Mouse (Mus musculus) heart, adult 2 months (tissue): ENCODE measurements at regions not wholly inside any gene's neighbourhood (a gene's known extent, or its start where the extent isn't known, plus 50 kb on each side); places are given as distances from the start of the nearest gene placed in this dataset.
"Not testable (repeated sequence)": the region's sequence is repeated elsewhere in the genome, so short reads cannot be mapped to it uniquely, and the experiment has no call there.

ENCODE experiments used
- DNase-seq, 2 experiments: peaks; one replicate each; pipeline ENCODE4 v3.0.0; 2021
- H3K27ac ChIP-seq: fragments of 200-600 bp; 2 replicates; pipeline ENCODE4 v1.8.1; 2022
- H3K27me3 ChIP-seq: fragments of 200-500 bp; 2 replicates; pipeline ENCODE4 v1.6.1; 2012; ENCODE audit warnings: mild to moderate bottlenecking, low read length, inconsistent platforms, mixed read lengths; ENCODE audit not compliant: control insufficient read depth, insufficient read depth
- H3K36me3 ChIP-seq: fragments of 200-500 bp; 2 replicates; pipeline ENCODE4 v1.6.1; 2012; ENCODE audit warnings: low read length, inconsistent platforms; ENCODE audit not compliant: control insufficient read depth, insufficient read depth
- H3K4me1 ChIP-seq: fragments of 200-500 bp; 2 replicates; pipeline ENCODE4 v1.6.1; 2011; ENCODE audit warnings: low read length; ENCODE audit not compliant: control insufficient read depth, insufficient read depth
- H3K4me3 ChIP-seq: fragments of 200-600 bp; 2 replicates; pipeline ENCODE4 v1.8.1; 2022
- H3K79me2 ChIP-seq: fragments of 200-500 bp; replicated peaks from 2 replicates; pipeline ENCODE4 v1.6.1; 2012; ENCODE audit warnings: mild to moderate bottlenecking, inconsistent platforms, low read length, moderate library complexity, mixed read lengths; ENCODE audit not compliant: control insufficient read depth, insufficient read depth
- H3K9ac ChIP-seq: fragments of 200-500 bp; 2 replicates; pipeline ENCODE4 v1.6.1; 2012; ENCODE audit warnings: low read depth, mild to moderate bottlenecking, control low read depth, inconsistent platforms, low read length, mixed read lengths
- CTCF ChIP-seq: fragments of 200-600 bp; IDR thresholded peaks from 2 replicates; pipeline ENCODE4 v1.8.1; 2022; ENCODE audit warnings: antibody characterized with exemption, mild to moderate bottlenecking, moderate library complexity
- EP300 ChIP-seq: fragments of 200-500 bp; IDR thresholded peaks from 2 replicates; pipeline ENCODE4 v1.6.1; 2011; ENCODE audit warnings: low read depth, low read length, control low read depth; ENCODE audit not compliant: insufficient read depth
- POLR2A ChIP-seq: fragments of 200-500 bp; IDR thresholded peaks from 2 replicates; pipeline ENCODE4 v1.6.1; 2011; ENCODE audit warnings: mild to moderate bottlenecking, low read depth, low read length, control low read depth; ENCODE audit not compliant: insufficient read depth
- WGBS: fragments of 180-500 bp; shearing (Covaris S2); methylation state at CpG from one replicate; pipeline ENCODE4 v1.1.7; 2018; 5-methylcytosine and 5-hydroxymethylcytosine counted together
- intact Hi-C: fragments of 180-260 bp; cut with DNase I; formaldehyde crosslinking; loops from one replicate; pipeline ENCODE4 v1.15.1; 2025

DNA sequence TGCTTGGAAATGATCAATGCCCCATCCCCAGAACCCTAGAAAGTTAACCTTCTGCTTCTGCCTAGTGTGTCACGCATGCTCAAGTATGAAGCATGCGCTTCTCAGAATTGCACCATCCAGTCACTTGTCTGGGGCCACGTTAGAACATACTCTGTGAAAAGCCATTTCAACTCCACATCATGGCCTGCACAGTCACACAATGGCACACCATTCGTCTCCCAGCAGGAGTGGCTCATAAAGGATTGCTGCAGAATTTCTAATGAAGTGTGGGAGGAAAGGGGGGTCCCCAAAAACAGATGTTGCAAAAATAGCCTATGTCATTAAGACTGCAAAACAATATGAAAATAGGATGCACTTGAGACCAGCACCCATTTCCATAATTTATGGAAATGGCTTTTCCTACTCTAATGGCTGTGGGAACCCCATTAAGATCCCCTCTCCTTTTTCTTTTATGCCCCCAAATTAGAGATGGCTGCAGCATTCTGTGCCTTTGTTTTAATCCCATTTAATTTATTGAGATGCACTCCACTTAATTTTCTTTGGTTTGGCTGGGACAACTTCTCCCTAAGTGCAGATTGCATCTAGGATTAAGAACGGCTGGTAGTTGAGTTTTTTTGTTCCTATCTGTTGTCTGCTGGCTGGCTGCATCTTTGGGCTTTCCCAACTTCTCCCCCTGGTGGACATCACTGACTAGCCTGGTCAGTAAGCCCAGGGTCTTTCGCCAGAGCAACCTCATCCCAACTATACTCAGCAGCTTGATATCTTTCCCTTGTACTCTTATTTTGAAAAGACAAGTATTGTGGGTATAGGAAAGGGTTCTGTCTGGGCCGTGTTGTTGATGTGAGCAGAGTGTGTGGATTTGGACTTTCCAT, 294.5 kb downstream of the Med10 start:
- intact Hi-C loops = no loop called here
- H3K4me1 ChIP-seq = no peaks in the 10 kb centered on the region
- no peaks in the 10 kb centered on the region for H3K79me2 ChIP-seq
- no peaks in the 10 kb centered on the region for H3K36me3 ChIP-seq
- 54% methylated on average over 7 of the region's 7 CpGs for WGBS
- no peaks in the 10 kb centered on the region for H3K27me3 ChIP-seq
- TF ChIP-seq CTCF (0 out of 2 replicates have a peak, but pooled peaks have one; percentile 10), EP300 (no peak)
- H3K4me3 ChIP-seq = no peak overlapping the region
- DNase-seq = no peak
- no peak overlapping the region for H3K9ac ChIP-seq
- H3K27ac ChIP-seq = no peak overlapping the region

DNA sequence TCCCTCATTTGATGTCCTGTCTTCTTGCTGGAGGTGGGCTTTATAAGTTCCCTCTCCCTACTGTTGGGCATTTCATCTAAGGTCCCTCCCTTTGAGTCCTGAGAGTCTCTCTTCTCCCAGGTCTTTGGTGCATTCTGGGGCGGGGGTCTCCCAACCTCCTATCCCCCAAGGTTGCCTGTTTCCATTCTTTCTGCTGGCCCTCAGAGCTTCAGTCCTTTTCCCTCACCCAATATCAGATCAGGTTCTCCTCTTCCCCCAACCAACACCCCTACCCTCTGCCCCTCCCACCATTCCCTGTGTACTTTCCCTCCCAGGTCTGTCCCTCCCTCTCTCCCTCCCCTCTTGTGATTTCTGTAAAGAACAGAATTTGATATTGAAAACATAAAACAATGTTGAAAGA, 297.9 kb downstream of the Med10 start:
- H3K36me3 ChIP-seq, H3K79me2 ChIP-seq, H3K9ac ChIP-seq, H3K4me3 ChIP-seq, H3K27ac ChIP-seq, H3K4me1 ChIP-seq, DNase-seq, intact Hi-C loops, H3K27me3 ChIP-seq: not testable (repeated sequence)
- 86% methylated on average over 1 of the region's 1 CpGs for WGBS

DNA sequence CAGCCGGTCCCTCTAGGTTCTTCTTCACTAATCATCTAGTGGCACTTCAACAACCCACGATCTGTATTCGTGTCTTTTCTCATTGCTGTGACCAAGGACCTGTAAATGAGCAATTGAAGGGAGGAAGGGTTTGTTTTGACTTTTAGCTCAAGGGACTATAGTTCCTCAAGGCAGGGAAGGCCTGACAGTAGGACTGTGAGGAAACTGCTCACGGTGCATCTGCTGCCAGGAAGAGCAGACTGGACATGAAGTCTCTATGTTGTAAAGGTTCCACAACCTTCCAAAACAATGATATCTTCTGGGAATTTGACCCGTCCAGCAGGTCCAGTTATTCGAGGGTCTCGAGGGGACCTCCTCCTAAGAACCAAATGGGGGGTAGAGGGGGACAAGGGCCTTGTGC, 300.8 kb downstream of the Med10 start:
- Histone ChIP-seq H3K36me3 (no peaks in the 10 kb centered on the region), H3K4me1 (no peaks in the 10 kb centered on the region), H3K27me3 (no peaks in the 10 kb centered on the region), H3K4me3 (no peak overlapping the region), H3K27ac (no peak overlapping the region), H3K79me2 (no peaks in the 10 kb centered on the region), H3K9ac (no peak overlapping the region)
- WGBS = 61% methylated on average over 7 of the region's 7 CpGs
- intact Hi-C loops = no loop called here
- no peak for TF ChIP-seq EP300
- no peak for DNase-seq

DNA sequence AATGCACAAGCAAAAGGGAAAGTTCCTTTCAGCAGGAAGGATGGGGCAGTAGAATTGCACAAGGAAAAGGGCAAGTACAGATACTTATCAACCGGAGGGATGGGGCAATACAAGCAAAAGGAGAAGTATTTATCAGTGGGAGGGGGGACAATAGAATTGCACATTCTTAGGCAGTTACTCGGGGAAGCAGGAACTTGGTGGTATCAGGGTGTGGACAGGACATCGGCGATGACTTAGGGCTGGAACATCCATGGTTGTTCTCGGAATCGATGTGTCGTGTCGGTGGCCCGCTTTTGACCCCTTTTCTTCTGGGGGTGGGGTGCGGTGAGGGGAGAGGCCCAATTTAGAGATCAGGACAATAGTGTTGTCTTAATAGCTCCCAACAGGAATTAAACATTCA, 301.3 kb downstream of the Med10 start:
- DNase-seq, H3K9ac ChIP-seq, H3K36me3 ChIP-seq, H3K27ac ChIP-seq, H3K4me3 ChIP-seq, H3K27me3 ChIP-seq, intact Hi-C loops, H3K4me1 ChIP-seq, H3K79me2 ChIP-seq: not testable (repeated sequence)
- WGBS = 53% methylated on average over 10 of the region's 10 CpGs

DNA sequence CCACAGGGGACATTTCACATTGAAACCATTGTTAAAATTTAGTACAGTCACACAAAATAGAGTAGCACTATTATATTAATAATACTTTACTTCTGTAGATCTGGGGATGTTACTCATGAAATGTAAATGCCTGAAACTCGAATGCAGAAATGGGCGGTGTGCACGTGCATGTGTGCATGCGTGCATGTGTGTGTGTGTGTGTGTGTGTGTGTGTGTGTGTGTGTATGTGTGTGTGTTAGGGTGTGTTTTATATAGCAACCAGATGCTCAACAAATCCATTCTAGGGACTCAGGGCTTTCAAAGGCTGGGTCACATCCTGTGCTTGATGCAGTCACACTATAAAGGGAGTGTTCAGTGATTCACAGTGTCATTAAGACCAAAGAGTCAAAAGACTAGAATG, 301.7 kb downstream of the Med10 start:
- no peaks in the 10 kb centered on the region for H3K4me1 ChIP-seq
- no peaks in the 10 kb centered on the region for H3K27me3 ChIP-seq
- no peaks in the 10 kb centered on the region for H3K79me2 ChIP-seq
- no peak overlapping the region for H3K4me3 ChIP-seq
- H3K27ac ChIP-seq = no peak overlapping the region
- TF ChIP-seq CTCF (no peak), EP300 (no peak), POLR2A (no peak)
- WGBS = 82% methylated on average over 4 of the region's 4 CpGs
- DNase-seq = no peak
- H3K9ac ChIP-seq = no peak overlapping the region
- intact Hi-C loops = no loop called here
- H3K36me3 ChIP-seq = no peaks in the 10 kb centered on the region

DNA sequence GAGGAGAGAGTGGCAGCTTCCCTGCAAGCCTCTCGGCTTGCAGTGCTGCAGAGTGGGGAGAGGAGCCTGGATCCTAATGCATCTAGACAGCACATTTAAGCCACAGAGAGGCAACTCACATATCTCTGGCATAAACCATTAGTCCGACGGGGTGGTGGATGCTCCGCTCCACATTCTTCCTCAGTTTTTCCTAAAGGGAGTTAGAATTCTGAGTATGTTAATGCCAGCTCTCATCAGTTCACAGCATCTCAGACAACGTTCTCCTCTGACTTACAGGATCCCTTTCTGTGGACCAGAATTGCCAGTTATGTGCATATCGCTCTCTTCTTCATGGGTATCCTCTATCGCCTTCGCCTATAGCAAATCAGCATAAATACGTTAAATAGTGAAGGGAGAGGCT, 313.4 kb downstream of the Med10 start:
- intact Hi-C loops = no loop called here
- no peaks in the 10 kb centered on the region for H3K36me3 ChIP-seq
- H3K4me3 ChIP-seq = no peak overlapping the region
- no peak overlapping the region for H3K27ac ChIP-seq
- 83% methylated on average over 9 of the region's 9 CpGs for WGBS
- no peak for TF ChIP-seq EP300
- no peak for TF ChIP-seq POLR2A
- TF ChIP-seq CTCF = no peak
- H3K9ac ChIP-seq = no peak overlapping the region
- DNase-seq = no peak
- no peaks in the 10 kb centered on the region for H3K27me3 ChIP-seq
- no peaks in the 10 kb centered on the region for H3K4me1 ChIP-seq
- H3K79me2 ChIP-seq = no peaks in the 10 kb centered on the region
